Mouse (Mus musculus): ENCODE data around the gene Utp4. TPM values are rescaled to one million over a fixed set of nuclear protein-coding genes. Genes with fewer than 3 reads are reported as not detected.

The Utp4 gene
- total and polyA plus RNA-seq, 3 experiments = 123 to 218 (median 174) TPM

GRCm38 (mm10) chr8:106944756-106945155, 51.3 kb downstream of the Utp4 start:
- Histone ChIP-seq H3K9me3 (replicated peaks; ENCODE audit: insufficient read depth, low read length) (no peaks in the 10 kb centered on the region), H3K27me3 (ENCODE audit: control insufficient read depth in 1 of 2, insufficient read depth in 2 of 2, low read length in 2 of 2) (no peaks in the 10 kb centered on the region), H3K79me2 (ENCODE audit: control insufficient read depth, insufficient read depth, low read length, poor library complexity) (no peaks in the 10 kb centered on the region; the same call in 1 of the 2 replicates), H3K4me1 (ENCODE audit: control insufficient read depth in 1 of 2, insufficient read depth in 2 of 2, low read length in 2 of 2) (no peaks in the 10 kb centered on the region; a peak in 1 of 4 replicates), H3K27ac (ENCODE audit: control insufficient read depth, low read depth, low read length) (no peak overlapping the region), H3K9ac (ENCODE audit: control insufficient read depth, low read depth, low read length, poor library complexity, severe bottlenecking) (no peak overlapping the region), H3K4me3 (ENCODE audit: control insufficient read depth in 1 of 2, insufficient read depth in 1 of 2, low read depth in 2 of 2, low read length in 2 of 2) (no peak overlapping the region), H3K36me3 (ENCODE audit: control insufficient read depth in 1 of 2, insufficient read depth in 2 of 2, low read length in 2 of 2) (no peaks in the 10 kb centered on the region; a peak in 1 of 4 replicates)
- no peak for TF ChIP-seq ZC3H11A (IDR thresholded peaks at IDR 0.05; ENCODE audit: low read depth, low read length)
- DNase-seq (ENCODE audit: low read depth, low spot score) = no peak

DNA sequence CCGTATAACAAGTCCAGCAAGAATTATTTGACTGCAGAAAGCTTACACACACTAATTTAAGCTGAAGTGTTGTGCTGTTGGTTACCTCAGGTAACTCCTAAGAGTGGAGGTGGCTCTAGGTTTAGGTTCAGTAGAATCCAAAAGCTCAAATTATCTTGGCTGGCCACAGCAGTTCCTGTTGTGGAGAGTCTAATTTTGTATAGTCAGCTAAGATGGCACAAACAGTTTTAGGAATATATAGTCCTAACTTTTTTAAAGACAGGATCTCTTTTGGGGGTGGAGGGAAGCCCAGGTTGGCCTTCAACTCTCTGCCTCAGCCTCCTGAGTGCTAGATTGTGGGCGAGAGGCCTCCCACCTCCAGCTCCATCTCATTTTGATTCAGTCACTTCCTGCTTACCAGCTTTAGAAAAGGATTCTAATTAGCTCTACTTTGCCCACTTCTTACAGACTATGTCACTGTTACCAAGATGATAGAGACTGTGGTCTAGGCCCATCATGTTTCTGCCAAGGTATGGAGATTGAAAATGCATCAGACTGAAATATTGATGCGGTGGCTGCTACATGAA, 55.3 kb downstream of the Utp4 start:
- Histone ChIP-seq H3K27ac (ENCODE audit: control insufficient read depth, low read depth, low read length) (no peak overlapping the region), H3K9ac (ENCODE audit: control insufficient read depth, low read depth, low read length, poor library complexity, severe bottlenecking) (no peak overlapping the region), H3K4me1 (ENCODE audit: control insufficient read depth in 1 of 2, insufficient read depth in 2 of 2, low read length in 2 of 2) (no peaks in the 10 kb centered on the region; a peak in 1 of 4 replicates), H3K27me3 (ENCODE audit: control insufficient read depth in 1 of 2, insufficient read depth in 2 of 2, low read length in 2 of 2) (no peaks in the 10 kb centered on the region), H3K4me3 (ENCODE audit: control insufficient read depth in 1 of 2, insufficient read depth in 1 of 2, low read depth in 2 of 2, low read length in 2 of 2) (no peak overlapping the region), H3K9me3 (replicated peaks; ENCODE audit: insufficient read depth, low read length) (no peaks in the 10 kb centered on the region), H3K36me3 (ENCODE audit: control insufficient read depth in 1 of 2, insufficient read depth in 2 of 2, low read length in 2 of 2) (no peaks in the 10 kb centered on the region; a peak in 1 of 4 replicates), H3K79me2 (ENCODE audit: control insufficient read depth, insufficient read depth, low read length, poor library complexity) (no peaks in the 10 kb centered on the region)
- TF ChIP-seq NRF1 (IDR thresholded peaks at IDR 0.05; ENCODE audit: insufficient read depth, low read depth, low read length, poor library complexity, severe bottlenecking) = no peak
- no peak for TF ChIP-seq RAD21 (IDR thresholded peaks at IDR 0.05; ENCODE audit: low read depth, low read length)
- no peak for TF ChIP-seq TBP (IDR thresholded peaks at IDR 0.05; ENCODE audit: low read depth, low read length)
- no peak for TF ChIP-seq UBTF (IDR thresholded peaks at IDR 0.05; ENCODE audit: borderline replicate concordance, insufficient read depth, low read depth, low read length)
- TF ChIP-seq NELFE (IDR thresholded peaks at IDR 0.05; ENCODE audit: low read depth, low read length) = no peak
- TF ChIP-seq ZKSCAN1 (IDR thresholded peaks at IDR 0.05; ENCODE audit: low read depth, low read length) = no peak
- TF ChIP-seq ELF1 (IDR thresholded peaks at IDR 0.05; ENCODE audit: low read depth, low read length) = no peak
- no peak for TF ChIP-seq JUND (IDR thresholded peaks at IDR 0.05; ENCODE audit: low read depth, low read length)
- no peak for TF ChIP-seq ZMIZ1 (IDR thresholded peaks at IDR 0.05; ENCODE audit: low read depth, low read length)
- DNase-seq (ENCODE audit: low read depth, low spot score) = no peak

- DNase-seq (ENCODE audit: low read depth, low spot score) = no peak
- Histone ChIP-seq H3K9ac (ENCODE audit: control insufficient read depth, low read depth, low read length, poor library complexity, severe bottlenecking) (no peak overlapping the region), H3K36me3 (ENCODE audit: control insufficient read depth in 1 of 2, insufficient read depth in 2 of 2, low read length in 2 of 2) (no peaks in the 10 kb centered on the region; a peak in 1 of 4 replicates), H3K4me3 (ENCODE audit: control insufficient read depth in 1 of 2, insufficient read depth in 1 of 2, low read depth in 2 of 2, low read length in 2 of 2) (no peak overlapping the region), H3K9me3 (replicated peaks; ENCODE audit: insufficient read depth, low read length) (no peaks in the 10 kb centered on the region), H3K4me1 (ENCODE audit: control insufficient read depth in 1 of 2, insufficient read depth in 2 of 2, low read length in 2 of 2) (no peaks in the 10 kb centered on the region; a peak in 1 of 4 replicates), H3K27ac (ENCODE audit: control insufficient read depth, low read depth, low read length) (no peak overlapping the region), H3K27me3 (ENCODE audit: control insufficient read depth in 1 of 2, insufficient read depth in 2 of 2, low read length in 2 of 2) (no peaks in the 10 kb centered on the region), H3K79me2 (ENCODE audit: control insufficient read depth, insufficient read depth, low read length, poor library complexity) (no peaks in the 10 kb centered on the region)
- TF ChIP-seq UBTF (IDR thresholded peaks at IDR 0.05; ENCODE audit: borderline replicate concordance, insufficient read depth, low read depth, low read length) (no peak), BHLHE40 (IDR thresholded peaks at IDR 0.05; ENCODE audit: borderline replicate concordance, low read depth, low read length) (no peak), ZC3H11A (IDR thresholded peaks at IDR 0.05; ENCODE audit: low read depth, low read length) (no peak), POLR2AphosphoS5 (IDR thresholded peaks at IDR 0.05; ENCODE audit: borderline replicate concordance, low read depth, low read length) (no peak), USF1 (IDR thresholded peaks at IDR 0.05; ENCODE audit: low read depth, low read length) (no peak), MYC (IDR thresholded peaks at IDR 0.05; ENCODE audit: low read depth, low read length) (no peak), EP300 (IDR thresholded peaks at IDR 0.05; ENCODE audit: low read depth in 1 of 2, low read length in 2 of 2) (no peak), GABPA (IDR thresholded peaks at IDR 0.05; ENCODE audit: low read depth, low read length) (no peak), POLR2A (IDR thresholded peaks at IDR 0.05; ENCODE audit: control insufficient read depth in 1 of 2, insufficient read depth in 1 of 2, low read depth in 1 of 2, low read length in 2 of 2, poor library complexity in 1 of 2) (no peak), POLR2AphosphoS2 (IDR thresholded peaks at IDR 0.05; ENCODE audit: low read length) (no peak), SMC3 (IDR thresholded peaks at IDR 0.05; ENCODE audit: low read depth, low read length) (no peak), ETS1 (IDR thresholded peaks at IDR 0.05; ENCODE audit: low read depth, low read length) (no peak), NELFE (IDR thresholded peaks at IDR 0.05; ENCODE audit: low read depth, low read length) (no peak)
Measured at GRCm38 (mm10) chr8:106951707-106952106, 58.3 kb downstream of the Utp4 start.
